Mouse (Mus musculus) CH12.LX (cell line): ENCODE measurements around the gene Scarb1. TPM values are rescaled to one million over a fixed set of nuclear protein-coding genes. Genes with fewer than 3 reads are reported as not detected.

Experiments
- DNase-seq: peaks from one replicate; pipeline ENCODE4 v3.0.0-alpha.2; 2013; ENCODE audit errors: extremely low read depth
- H3K27ac ChIP-seq: 2 replicates; pipeline ENCODE4 v1.5.1; 2012; ENCODE audit warnings: low read depth, mild to moderate bottlenecking, control low read depth, moderate library complexity; ENCODE audit not compliant: insufficient read depth
- H3K27me3 ChIP-seq: replicated peaks from 2 replicates; pipeline ENCODE3; 2012; ENCODE audit warnings: inconsistent platforms
- H3K36me3 ChIP-seq, 2 experiments: replicated peaks in 1 of 2; 2 replicates each; pipeline versions ENCODE3 to v1.6.1; 2012; ENCODE audit warnings: inconsistent platforms in 1 of 2, low read length in 1 of 2, mild to moderate bottlenecking in 1 of 2, mixed read lengths in 1 of 2, moderate library complexity in 1 of 2; ENCODE audit not compliant: control insufficient read depth in 1 of 2, insufficient read depth in 1 of 2
- H3K4me1 ChIP-seq, 2 experiments: 2 replicates each; pipeline ENCODE4 v1.6.1; 2012; ENCODE audit warnings: inconsistent platforms in 1 of 2, moderate library complexity in 1 of 2; ENCODE audit not compliant: insufficient read depth in 2 of 2, control insufficient read depth in 1 of 2
- H3K4me2 ChIP-seq: 2 replicates; pipeline ENCODE4 v1.6.1; 2012; ENCODE audit warnings: low read depth, mild to moderate bottlenecking, control low read depth; ENCODE audit not compliant: poor library complexity, insufficient read depth, severe bottlenecking
- H3K4me3 ChIP-seq, 3 experiments: fragments of 150-350 bp in 1 of 3; sonication (generic) in 1 of 3; replicated peaks in 1 of 3; 2 replicates each; pipeline versions ENCODE3 to v1.5.1; 2011 to 2012; ENCODE audit warnings: low read depth in 2 of 3, low read length in 2 of 3, mild to moderate bottlenecking in 2 of 3, moderate library complexity in 2 of 3, control low read depth in 1 of 3, improper control_type of control experiment in 1 of 3, inconsistent platforms in 1 of 3, mixed read lengths in 1 of 3; ENCODE audit not compliant: poor library complexity in 1 of 3
- H3K79me2 ChIP-seq: replicated peaks from 2 replicates; pipeline ENCODE4 v1.6.1; 2012; ENCODE audit warnings: mild to moderate bottlenecking, moderate library complexity; ENCODE audit not compliant: control insufficient read depth, poor library complexity, insufficient read depth, severe bottlenecking; ENCODE audit errors: extremely low read depth
- H3K9ac ChIP-seq: 2 replicates; pipeline ENCODE4 v1.6.1; 2012; ENCODE audit warnings: low read depth, mild to moderate bottlenecking, control low read depth, moderate library complexity; ENCODE audit not compliant: insufficient read depth
- H3K9me3 ChIP-seq: replicated peaks from 2 replicates; pipeline ENCODE3; 2012; ENCODE audit warnings: low read length, inconsistent platforms, mixed read lengths
- BHLHE40 ChIP-seq: IDR thresholded peaks from 2 replicates; pipeline ENCODE4 v1.6.1; 2011; ENCODE audit warnings: mild to moderate bottlenecking, low read depth, low read length, improper control_type of control experiment
- ELF1 ChIP-seq: IDR thresholded peaks from 2 replicates; pipeline ENCODE4 v1.6.1; 2014; ENCODE audit warnings: low read depth, mild to moderate bottlenecking, inconsistent platforms, low read length, improper control_type of control experiment
- ETS1 ChIP-seq: conservative IDR thresholded peaks from 2 replicates; pipeline ENCODE4 v1.6.1; 2012; ENCODE audit warnings: low read depth, mild to moderate bottlenecking, inconsistent platforms, low read length, improper control_type of control experiment, moderate library complexity
- GABPA ChIP-seq: IDR thresholded peaks from 2 replicates; pipeline ENCODE4 v1.6.1; 2012; ENCODE audit warnings: low read depth, low read length, improper control_type of control experiment, inconsistent platforms; ENCODE audit not compliant: insufficient replicate concordance
- IRF4 ChIP-seq: IDR thresholded peaks from 2 replicates; pipeline ENCODE4 v1.6.1; 2014; ENCODE audit warnings: low read depth, mild to moderate bottlenecking, inconsistent platforms, low read length, improper control_type of control experiment
- JUN ChIP-seq: IDR thresholded peaks from 2 replicates; pipeline ENCODE4 v1.6.1; 2011; ENCODE audit warnings: low read depth, mild to moderate bottlenecking, low read length, improper control_type of control experiment, moderate library complexity; ENCODE audit not compliant: insufficient read depth
- JUND ChIP-seq: conservative IDR thresholded peaks from 2 replicates; pipeline ENCODE4 v1.6.1; 2011; ENCODE audit warnings: low read depth, low read length, improper control_type of control experiment
- MEF2A ChIP-seq: IDR thresholded peaks from 2 replicates; pipeline ENCODE4 v1.6.1; 2014; ENCODE audit warnings: low read depth, mild to moderate bottlenecking, inconsistent platforms, low read length, improper control_type of control experiment, borderline replicate concordance
- MXI1 ChIP-seq: IDR thresholded peaks from 2 replicates; pipeline ENCODE4 v1.6.1; 2011; ENCODE audit warnings: mild to moderate bottlenecking, low read depth, low read length, improper control_type of control experiment
- NELFE ChIP-seq: IDR thresholded peaks from 2 replicates; pipeline ENCODE4 v1.6.1; 2011; ENCODE audit warnings: low read depth, low read length, improper control_type of control experiment
- POLR2A ChIP-seq: IDR thresholded peaks from 2 replicates; pipeline ENCODE4 v1.6.1; 2011; ENCODE audit warnings: low read depth, mild to moderate bottlenecking, improper control_type of control experiment, low read length
- POLR2AphosphoS2 ChIP-seq: IDR thresholded peaks from 2 replicates; pipeline ENCODE4 v1.6.1; 2011; ENCODE audit warnings: low read depth, low read length, improper control_type of control experiment
- RAD21 ChIP-seq: IDR thresholded peaks from 2 replicates; pipeline ENCODE4 v1.6.1; 2011; ENCODE audit warnings: low read depth, mild to moderate bottlenecking, low read length, improper control_type of control experiment, moderate library complexity
- RCOR1 ChIP-seq: conservative IDR thresholded peaks from 2 replicates; pipeline ENCODE4 v1.6.1; 2012; ENCODE audit warnings: low read depth, mild to moderate bottlenecking, inconsistent platforms, low read length, improper control_type of control experiment
- SIN3A ChIP-seq: IDR thresholded peaks from 2 replicates; pipeline ENCODE4 v1.6.1; 2012; ENCODE audit warnings: low read length, improper control_type of control experiment, inconsistent platforms
- SMC3 ChIP-seq: IDR thresholded peaks from 2 replicates; pipeline ENCODE4 v1.6.1; 2011; ENCODE audit warnings: low read depth, low read length, improper control_type of control experiment
- USF2 ChIP-seq: conservative IDR thresholded peaks from 2 replicates; pipeline ENCODE4 v1.6.1; 2011; ENCODE audit warnings: low read depth, low read length, improper control_type of control experiment
- ZC3H11A ChIP-seq: IDR thresholded peaks from 2 replicates; pipeline ENCODE4 v1.6.1; 2012; ENCODE audit warnings: low read depth, mild to moderate bottlenecking, inconsistent platforms, low read length, improper control_type of control experiment
- ZMIZ1 ChIP-seq: IDR thresholded peaks from 2 replicates; pipeline ENCODE4 v1.6.1; 2012; ENCODE audit warnings: low read depth, mild to moderate bottlenecking, inconsistent platforms, low read length, improper control_type of control experiment
- ZNF384 ChIP-seq: IDR thresholded peaks from 2 replicates; pipeline ENCODE4 v1.6.1; 2012; ENCODE audit warnings: low read depth, low read length, improper control_type of control experiment, inconsistent platforms
- dilution Hi-C: fragments of 300-500 bp; cut with MboI; formaldehyde crosslinking; loops from 2 replicates; pipeline ENCODE4 v1.14.3; 2020; ENCODE audit warnings: low sequenced_read_pairs; ENCODE audit not compliant: extremely low pct_unique_long_range_greater_than_20kb, extremely low pct_ligation_motif_present
- in situ Hi-C: fragments of 300-500 bp; cut with MboI; formaldehyde crosslinking; loops from 3 replicates; pipeline ENCODE4 v1.14.3; 2019; ENCODE audit warnings: low sequenced_read_pairs, low pct_ligation_motif_present, low pct_unique_long_range_greater_than_20kb, mixed read lengths
- polyA plus RNA-seq: library from polyadenylated mRNA; unstranded; fragments of >175 nt; gene quantifications from 2 replicates; pipeline ENCODE4 v1.2.1, GENCODE M21; 2012; ENCODE audit warnings: low read depth; ENCODE audit not compliant: insufficient read length
- total RNA-seq, 2 experiments: library from RNA; depleted of rRNA; stranded (reverse); fragments of 300-350 nt in 1 of 2; fragments of >200 nt in 1 of 2; gene quantifications; 2 replicates each; pipeline ENCODE4 v1.2.3; 2012 to 2014

Gene Scarb1
- total and polyA plus RNA-seq, 3 experiments: 11.6 to 24.7 (median 20.0) TPM

DNA sequence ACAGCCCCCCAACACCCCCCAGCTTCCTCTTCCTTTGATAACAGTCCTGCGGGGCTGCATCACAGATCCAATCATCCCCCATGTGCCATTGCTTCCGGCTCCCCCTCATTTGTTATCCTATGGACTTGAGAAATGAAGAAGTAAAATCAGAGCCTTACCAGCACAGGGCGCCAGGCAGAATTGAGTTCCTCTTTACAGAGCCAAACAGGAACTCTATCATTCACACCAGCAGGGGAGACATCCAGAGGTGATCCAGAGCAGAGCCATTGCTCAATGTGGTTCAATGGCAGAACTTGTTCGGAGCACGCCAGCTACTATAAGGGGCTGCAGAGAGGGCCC is 17.3 kb upstream of the Scarb1 start:
- dilution Hi-C loops (no loop called here), in situ Hi-C loops (loop anchor here (5.0 kb wide), 1 partner anchor 86 kb away; no protein-coding TSS in a partner anchor)
- H3K27ac ChIP-seq: no peak overlapping the region

DNA sequence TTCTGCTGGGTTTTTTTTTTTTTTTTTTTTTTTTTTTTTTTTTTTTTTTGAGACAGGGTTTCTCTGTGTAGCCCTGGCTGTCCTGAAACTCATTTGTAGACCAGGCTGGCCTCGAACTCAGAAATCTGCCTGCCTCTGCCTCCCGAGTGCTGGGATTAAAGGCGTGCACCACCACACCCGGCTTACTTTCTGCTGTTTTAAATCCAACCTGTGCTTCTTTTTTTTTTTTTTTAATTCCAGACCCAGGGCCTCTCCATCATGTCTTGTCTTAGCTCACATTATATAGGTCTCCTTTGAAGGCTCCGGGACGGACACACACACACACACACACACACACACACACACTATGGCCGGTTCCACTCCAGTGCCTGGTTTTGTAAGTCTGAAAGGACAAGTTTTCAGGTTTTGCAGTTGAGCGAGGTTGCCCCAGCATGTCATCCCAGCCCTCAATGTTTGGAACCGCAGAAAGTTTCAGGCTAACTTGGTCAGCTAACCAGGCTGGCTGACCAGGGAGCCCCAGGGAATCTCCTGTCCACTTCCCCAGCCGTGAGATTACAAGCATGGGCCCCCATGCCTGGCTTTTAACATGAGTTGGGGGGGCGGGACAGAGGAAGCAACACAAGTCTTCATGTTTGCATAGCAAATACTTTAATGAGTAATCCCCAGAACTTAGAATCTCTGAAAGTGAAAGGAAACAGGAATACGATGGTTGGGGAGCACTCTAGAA is 16.8 kb upstream of the Scarb1 start:
- in situ Hi-C loops (loop anchor here (5.0 kb wide), 1 partner anchor 85 kb away; no protein-coding TSS in a partner anchor), dilution Hi-C loops (no loop called here)
- Histone ChIP-seq H3K4me3 (peak overlapping the region in 2 of 3 experiments; percentile 16 to 30), H3K4me1 (peaks cover 5 to 36% of the 10 kb centered on the region in 2 experiments; a peak in 3 of 4 replicates), H3K27me3 (no peaks in the 10 kb centered on the region), H3K27ac (no peak overlapping the region), H3K36me3 (no peaks in the 10 kb centered on the region), H3K9me3 (peaks cover 20% of the 10 kb centered on the region), H3K9ac (no peak overlapping the region), H3K4me2 (peak overlapping the region; percentile 90), H3K79me2 (no peaks in the 10 kb centered on the region)
- DNase-seq: peak; percentile 63
- TF ChIP-seq ETS1 (peak; percentile 46), RCOR1 (no peak; the same call in 1 of the 2 replicates), MXI1 (peak; percentile 39; the same call in 1 of the 2 replicates), GABPA (no peak), IRF4 (peak; percentile 60; the same call in 1 of the 2 replicates), MEF2A (0 out of 2 replicates have a peak, but pooled peaks have one; percentile 32), POLR2A (no peak), ELF1 (0 out of 2 replicates have a peak, but pooled peaks have one; percentile 27), NELFE (no peak), SMC3 (no peak), ZC3H11A (no peak), JUN (no peak), ZNF384 (peak; percentile 76), ZMIZ1 (no peak), USF2 (no peak), SIN3A (peak; percentile 25; the same call in 1 of the 2 replicates)

More for the DNA sequence above, 17.3 kb upstream of the Scarb1 start:
- H3K36me3 ChIP-seq: no peaks in the 10 kb centered on the region
- H3K4me2 ChIP-seq: peak overlapping the region; percentile 90
- peaks cover 5 to 35% of the 10 kb centered on the region in 2 experiments; a peak in 3 of 4 replicates for H3K4me1 ChIP-seq
- DNase-seq: peak; percentile 66
- H3K4me3 ChIP-seq: peak overlapping the region in 2 of 3 experiments; percentile 16 to 30
- no peaks in the 10 kb centered on the region for H3K27me3 ChIP-seq
- H3K9ac ChIP-seq: no peak overlapping the region
- peaks cover 17% of the 10 kb centered on the region for H3K9me3 ChIP-seq
- TF ChIP-seq BHLHE40 (no peak), POLR2AphosphoS2 (no peak), ELF1 (0 out of 2 replicates have a peak, but pooled peaks have one; percentile 12), IRF4 (no peak), ETS1 (no peak), RAD21 (no peak), JUND (no peak)
- H3K79me2 ChIP-seq: no peaks in the 10 kb centered on the region
